Mouse (Mus musculus): Measurements from ENCODE around the gene Znhit2.

DNA sequence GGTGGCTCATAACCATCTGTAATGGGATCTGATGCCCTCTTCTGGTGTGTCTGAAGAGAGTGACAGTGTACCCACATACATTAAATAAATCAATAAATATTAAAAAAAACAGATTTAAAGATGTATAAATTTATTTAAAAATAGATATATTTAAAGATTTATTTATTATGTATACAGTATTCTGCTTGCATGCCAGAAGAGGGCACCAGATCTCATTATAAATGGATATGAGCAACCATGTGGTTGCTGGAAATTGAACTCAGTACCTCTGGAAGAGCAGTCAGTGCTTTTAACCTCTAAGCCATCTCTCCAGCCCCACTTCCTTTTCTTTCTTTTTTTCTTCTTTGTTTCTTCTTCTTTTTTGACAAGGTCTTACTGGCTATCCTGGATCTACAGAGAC is 21.0 kb upstream of the Znhit2 start:
- no peak for TF ChIP-seq POLR2A (IDR thresholded peaks at IDR 0.05; ENCODE audit: extremely low read depth, insufficient read depth, low read length)
- TF ChIP-seq CTCF (IDR thresholded peaks at IDR 0.05; ENCODE audit: extremely low read depth, insufficient read depth, low read length) = no peak

All from cortical plate, adult 2 months (tissue).